Mouse (Mus musculus) heart, postnatal 25 days (tissue): ENCODE results near the gene Kalrn. TPM values are rescaled to one million over a fixed set of nuclear protein-coding genes. Genes with fewer than 3 reads are reported as not detected.

Experiments used
- DNase-seq: peaks from one replicate; pipeline ENCODE4 v3.0.0; 2022; ENCODE audit warnings: low spot score
- intact Hi-C: fragments of 180-260 bp; cut with DNase I; formaldehyde crosslinking; loops from one replicate; pipeline ENCODE4 v1.15.1; 2025
- total RNA-seq, 2 experiments: library from RNA; stranded (reverse); gene quantifications; 2 replicates each; pipeline ENCODE4 v1.2.3; 2021

The Kalrn gene
- total RNA-seq, 2 experiments from 2014 or later = 26.6 to 31.3 TPM

DNA sequence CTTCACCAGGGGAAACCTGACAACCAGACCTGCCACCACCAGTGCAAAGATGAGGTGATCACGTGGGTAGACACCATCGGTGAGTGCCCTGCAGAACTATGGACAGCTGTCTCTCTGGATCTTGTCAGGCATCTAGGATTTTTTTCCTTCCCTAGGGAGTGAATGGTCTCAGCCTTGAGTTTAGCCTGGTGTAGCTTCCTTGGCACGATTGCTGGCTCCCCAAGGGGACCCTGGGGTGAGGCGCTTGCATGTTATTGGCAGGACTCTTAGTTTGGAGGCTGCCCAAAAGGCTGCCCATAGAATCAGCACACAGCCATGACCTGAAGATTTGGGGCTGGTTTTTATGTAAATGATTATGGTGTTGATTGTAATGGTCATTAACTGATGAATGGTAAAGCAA, 629.2 kb downstream of the Kalrn start:
- intact Hi-C loops = no loop called here
- DNase-seq = no peak

DNA sequence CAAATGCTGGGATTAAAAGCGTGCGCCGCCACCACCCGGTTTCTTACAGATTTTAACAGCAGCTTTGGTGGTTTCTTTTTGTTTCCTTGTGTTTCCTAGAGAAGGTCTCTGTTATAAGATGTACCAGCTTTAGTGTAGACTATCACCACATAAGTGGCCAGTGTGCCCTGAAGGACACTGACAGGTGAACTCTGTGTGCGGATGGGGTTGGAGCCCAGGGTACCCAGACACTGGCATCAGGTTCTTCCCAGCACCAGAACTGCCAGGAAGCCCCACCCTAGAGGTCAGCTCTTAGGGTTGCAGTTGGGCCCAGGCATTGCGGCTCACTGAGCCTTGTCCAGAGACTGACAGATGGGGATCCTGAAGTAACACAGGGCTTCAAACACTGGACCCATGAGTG, 629.9 kb downstream of the Kalrn start:
- DNase-seq = no peak
- intact Hi-C loops = no loop called here

DNA sequence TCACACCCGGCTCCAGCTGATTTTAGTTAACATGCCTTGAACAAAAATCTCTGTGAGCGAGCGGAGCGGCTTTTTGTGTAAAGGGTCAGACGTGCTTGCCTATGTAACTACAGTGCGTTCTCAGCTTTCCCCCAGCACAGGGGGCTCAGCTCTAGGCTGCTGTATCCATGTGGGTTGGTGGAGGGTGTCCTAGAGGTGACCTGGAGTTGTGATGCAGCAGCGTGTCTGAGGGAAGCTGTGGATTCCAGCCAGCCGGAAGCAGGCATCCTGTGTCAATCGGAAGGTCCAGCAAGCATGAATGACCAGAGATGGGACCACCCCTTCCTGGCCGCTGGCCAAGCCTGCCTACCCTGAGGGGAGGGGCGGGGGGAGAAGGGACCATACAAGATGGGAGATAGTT, 631.0 kb downstream of the Kalrn start:
- intact Hi-C loops = no loop called here
- peak; percentile 55 for DNase-seq

DNA sequence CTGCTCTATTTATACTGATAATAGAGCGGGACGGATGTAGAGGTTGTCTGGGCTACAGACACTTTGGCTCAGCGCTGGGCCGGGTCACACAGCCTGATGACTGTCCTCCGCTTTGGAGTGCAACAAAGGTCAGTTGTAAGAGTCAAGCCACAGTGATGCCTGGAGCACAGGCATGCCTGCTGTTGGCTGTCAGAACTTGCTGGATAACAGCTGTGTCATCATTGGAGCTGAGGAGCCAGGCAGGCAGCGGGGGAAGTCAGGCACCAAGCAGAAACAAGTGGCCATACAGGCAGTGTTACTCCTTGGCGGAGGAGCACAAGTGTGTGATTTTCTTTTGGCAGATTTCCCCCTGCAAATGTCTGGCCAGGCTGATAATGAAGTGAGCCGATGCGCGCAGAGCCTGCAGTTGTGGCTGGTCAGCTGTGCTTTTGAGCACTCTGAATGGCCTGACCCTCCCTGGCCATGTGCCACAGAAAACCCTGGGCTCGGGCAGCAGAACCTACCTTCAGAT, 632.0 kb downstream of the Kalrn start:
- intact Hi-C loops = loop anchor here (1.0 kb wide), 1 partner anchor 49 kb away; no protein-coding TSS in a partner anchor
- peak; percentile 66 for DNase-seq

DNA sequence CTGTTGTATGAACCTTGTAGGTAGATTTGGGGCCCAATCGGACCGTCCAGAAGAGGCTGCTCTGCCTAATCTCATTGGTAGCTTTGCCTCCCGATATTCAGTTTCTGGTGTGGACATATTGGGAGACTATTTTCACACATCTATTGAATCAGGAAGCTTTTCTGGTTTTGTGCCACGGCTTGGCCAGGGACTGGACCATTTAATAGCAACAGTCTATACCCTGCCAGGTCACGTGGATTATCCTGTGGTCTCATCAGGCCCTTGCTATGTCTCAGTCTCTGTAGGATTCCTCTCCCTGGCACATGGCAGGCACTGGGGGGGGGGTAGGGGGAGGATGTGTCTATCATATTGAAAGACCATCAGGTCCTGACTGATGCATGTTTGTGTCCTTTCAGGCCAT, 633.2 kb downstream of the Kalrn start:
- no peak for DNase-seq
- intact Hi-C loops = no loop called here

DNA sequence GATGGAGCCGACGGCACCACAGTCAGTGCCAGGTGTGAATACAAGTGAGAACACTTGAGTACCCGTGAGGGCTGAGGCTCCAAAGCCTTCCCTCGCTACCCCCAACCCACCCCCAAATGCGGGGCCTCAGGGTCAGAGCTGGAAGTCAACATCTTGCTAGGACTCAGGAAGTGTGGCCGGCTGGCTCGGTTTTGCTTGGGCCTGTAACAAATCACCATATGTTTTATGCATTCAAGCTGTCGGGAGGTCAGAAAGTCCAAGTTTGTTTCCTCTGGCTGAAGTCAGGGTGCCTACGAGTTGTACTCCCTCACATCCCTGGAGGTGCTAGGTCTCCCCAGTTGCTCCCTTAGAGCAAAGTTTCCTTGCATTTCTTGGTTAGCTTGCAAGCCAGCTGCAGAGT, 633.7 kb downstream of the Kalrn start:
- DNase-seq = no peak
- intact Hi-C loops = no loop called here

DNA sequence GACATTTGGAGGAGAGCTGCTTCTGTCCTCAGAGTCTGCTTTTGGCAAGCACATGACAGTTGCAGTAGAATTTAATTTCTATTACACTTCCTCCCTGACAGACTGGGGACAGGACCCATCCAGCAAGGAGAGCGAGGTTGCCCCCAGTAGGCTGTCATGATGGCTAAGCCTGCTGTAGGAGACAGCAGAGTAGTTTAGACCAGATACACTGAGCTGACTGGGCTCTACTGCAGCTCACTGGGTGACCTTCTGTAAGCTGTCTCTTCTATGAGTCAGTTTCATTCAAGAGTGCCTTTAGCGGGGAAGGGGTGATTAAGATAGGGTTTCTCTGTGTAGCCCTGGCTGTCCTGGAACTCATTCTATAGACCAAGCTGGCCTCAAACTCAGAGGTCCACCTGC, 634.2 kb downstream of the Kalrn start:
- intact Hi-C loops = no loop called here
- no peak for DNase-seq

DNA sequence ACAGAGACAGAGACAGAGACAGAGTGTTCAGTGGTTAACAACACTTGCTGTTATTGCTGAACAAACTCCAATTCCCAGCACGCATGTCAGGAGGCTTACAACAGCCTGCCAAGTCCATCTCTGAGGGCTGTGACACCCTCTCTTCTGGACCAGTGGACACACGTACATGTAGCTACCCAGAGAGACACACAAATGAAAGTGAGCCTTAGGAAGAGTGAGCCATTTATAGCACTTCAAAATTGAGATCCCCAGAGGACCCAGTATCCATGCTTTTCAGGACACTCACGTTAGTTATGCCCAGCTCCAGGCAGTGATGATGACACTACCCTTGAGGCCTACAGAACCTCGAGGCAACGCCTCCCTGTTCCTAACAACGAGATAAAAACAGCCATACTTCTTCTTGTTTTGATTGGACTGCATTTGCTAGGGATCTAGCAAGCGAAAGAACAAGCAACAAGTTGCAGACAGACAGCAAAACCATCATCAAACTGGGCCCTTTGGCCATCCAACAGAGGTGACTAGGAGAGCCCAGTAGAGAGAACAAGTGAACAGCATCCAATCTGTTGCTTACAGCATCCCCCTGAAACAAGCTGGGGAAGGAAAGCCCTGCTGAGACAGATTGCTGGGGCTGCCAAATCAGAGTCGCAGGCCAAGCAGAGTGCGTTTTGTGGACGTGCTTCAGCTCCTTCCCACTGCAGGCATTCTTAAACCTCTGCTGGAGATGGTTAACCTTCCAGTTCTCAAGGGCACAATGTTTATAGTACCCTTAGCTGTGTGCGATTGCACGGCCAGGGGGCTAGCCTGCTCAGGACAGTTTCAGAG, 634.8 kb downstream of the Kalrn start:
- DNase-seq = no peak
- intact Hi-C loops = no loop called here

DNA sequence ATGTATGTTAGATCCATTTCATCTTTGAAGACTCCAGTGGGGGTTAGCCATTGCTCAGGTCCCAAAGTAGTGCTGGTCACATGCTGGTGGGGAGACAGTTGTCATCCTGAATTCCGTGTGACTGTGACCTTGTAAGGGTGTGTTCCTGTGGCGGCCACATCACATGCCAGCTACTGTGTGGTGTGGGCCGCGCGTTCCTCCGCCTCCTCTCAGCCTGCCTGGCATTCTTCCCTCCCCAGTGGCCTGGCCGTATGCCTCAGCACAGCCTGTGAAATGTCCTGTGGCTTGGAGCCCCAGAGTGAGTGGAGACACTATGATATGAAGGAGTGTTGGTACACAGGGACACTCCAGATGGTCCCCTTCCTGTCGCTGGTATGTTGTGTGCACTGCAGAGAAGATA, 635.8 kb downstream of the Kalrn start:
- intact Hi-C loops = loop anchor here (2.0 kb wide), 1 partner anchor 43 kb away; no protein-coding TSS in a partner anchor
- DNase-seq = peak; percentile 77

DNA sequence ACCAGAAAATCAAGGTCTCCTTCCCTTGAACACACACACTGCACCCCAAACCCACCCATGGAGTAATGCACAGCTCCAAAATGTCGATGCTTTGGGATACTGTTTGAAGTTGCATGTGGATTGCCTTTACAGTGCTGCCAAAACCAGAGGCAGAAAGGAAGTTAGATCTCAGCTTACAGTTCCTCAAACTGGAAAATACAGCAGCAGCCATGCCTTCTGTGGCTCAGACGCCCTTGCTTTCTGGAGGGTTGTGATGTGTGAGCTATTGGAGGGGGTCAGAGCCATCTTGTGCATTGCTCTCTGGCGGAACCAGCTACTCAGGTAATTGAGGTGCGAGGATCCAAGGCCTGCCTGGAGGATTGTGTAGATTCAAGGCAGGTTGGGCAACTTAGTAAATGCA, 636.4 kb downstream of the Kalrn start:
- DNase-seq = no peak
- intact Hi-C loops = loop anchor here (2.0 kb wide), 1 partner anchor 42 kb away; no protein-coding TSS in a partner anchor

DNA sequence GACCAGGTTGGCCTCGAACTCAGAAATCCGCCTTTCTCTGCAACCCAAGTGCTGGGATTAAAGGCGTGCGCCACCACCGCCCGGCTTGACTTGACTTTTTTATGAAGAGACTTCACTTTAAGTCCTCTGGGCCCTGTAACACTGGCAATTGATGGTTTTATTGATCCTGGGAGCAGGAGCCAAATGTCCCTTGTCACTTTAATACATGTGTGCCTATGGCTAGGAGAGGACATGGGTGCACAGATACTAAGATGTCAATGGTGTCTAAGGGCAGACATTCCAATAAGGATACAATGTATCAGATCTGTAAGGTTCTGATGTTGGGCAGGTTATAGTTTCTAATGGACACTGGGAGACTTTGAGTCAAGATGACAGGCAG, 637.9 kb downstream of the Kalrn start:
- intact Hi-C loops = no loop called here
- DNase-seq = no peak

DNA sequence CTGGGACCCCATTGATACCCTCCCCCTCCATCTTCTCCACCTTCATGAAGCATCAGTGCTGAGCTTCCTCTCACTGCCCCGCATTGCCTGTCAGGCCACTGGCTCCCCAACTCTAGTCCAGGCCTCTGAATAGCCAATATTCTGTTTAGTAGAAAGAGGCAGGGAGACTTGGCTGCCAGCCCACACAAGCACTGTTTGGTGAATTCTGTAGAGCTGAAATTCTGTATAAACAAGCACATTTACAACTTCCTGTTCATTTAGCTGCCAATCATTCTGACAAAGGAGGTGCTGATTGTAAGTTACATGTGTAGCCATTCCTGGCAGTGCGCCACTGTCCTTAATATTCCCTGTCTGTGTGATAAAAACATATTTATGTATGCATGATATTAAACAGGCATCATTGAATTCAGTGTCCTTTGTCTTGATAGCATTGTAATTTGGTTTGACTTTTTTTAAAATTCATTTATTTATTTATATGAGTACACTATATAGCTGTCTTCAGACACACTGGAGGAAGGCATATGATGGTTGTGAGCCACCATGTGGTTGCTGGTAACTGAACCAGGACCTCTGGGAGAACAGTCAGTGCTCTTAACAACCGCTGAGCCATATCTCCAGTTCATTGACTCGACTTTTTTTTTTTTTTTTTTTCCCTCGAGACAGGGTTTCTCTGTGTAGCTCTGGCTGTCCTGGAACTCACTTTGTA, 638.5 kb downstream of the Kalrn start:
- intact Hi-C loops = no loop called here
- no peak for DNase-seq

DNA sequence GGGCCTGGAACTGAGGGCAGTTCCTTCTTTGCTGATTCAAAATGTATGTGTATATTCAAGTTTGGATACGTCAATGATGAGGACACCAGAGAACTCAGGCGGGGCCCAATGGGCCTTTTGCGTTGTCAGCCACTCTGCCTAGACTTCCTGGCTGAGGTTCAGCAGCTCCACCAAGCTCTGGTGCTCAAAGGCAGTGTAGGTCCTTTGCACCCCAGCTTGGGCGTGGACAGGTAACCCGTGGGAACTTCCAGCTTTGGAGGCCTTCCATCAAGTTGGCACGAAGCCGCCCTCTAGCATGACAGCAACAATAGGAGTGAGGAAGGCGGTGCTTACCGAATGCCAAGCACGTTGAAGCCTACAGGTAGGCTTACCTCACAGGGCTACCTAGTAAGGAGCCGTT, 639.9 kb downstream of the Kalrn start:
- no peak for DNase-seq
- intact Hi-C loops = no loop called here

DNA sequence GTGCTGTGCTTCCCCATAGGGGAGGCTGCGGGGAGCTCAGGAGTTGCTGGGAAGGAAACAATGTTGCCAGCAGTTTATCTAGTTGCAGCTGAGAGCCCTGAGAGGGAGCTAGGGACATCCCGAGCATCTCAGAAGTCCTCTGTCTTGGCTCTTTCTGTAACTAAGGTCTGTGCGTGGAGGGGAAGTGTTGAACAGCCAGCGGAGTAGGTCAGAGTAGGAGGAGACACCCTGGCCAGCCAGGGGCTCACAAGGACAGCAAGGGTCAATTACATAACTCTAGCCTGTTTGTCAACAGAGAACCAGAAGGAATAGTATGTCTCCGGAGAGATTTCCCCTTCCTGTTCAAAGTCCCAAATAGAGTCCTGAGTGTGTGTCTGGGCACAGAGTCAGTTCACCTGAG, 641.2 kb downstream of the Kalrn start:
- intact Hi-C loops = no loop called here
- peak; percentile 51 for DNase-seq

DNA sequence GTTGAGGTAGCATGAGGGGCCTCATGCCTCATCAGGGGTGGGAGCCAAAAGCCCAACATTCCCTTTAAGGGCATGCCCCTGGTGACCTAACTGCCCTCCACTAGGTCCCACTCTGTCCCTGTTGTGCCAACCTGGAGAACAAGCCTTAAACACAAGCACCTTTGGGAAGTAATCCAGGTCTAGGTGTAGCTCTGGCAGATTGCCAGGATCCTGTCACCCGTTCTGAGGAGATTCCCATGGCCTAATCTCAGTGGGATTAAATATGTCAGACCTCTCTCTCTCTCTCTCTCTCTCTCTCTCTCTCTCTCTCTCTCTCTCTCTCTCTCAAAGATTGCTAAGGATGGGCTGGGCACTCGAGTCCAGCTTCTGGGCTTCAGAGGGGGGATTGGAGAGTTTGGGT, 641.6 kb downstream of the Kalrn start:
- intact Hi-C loops = no loop called here

DNA sequence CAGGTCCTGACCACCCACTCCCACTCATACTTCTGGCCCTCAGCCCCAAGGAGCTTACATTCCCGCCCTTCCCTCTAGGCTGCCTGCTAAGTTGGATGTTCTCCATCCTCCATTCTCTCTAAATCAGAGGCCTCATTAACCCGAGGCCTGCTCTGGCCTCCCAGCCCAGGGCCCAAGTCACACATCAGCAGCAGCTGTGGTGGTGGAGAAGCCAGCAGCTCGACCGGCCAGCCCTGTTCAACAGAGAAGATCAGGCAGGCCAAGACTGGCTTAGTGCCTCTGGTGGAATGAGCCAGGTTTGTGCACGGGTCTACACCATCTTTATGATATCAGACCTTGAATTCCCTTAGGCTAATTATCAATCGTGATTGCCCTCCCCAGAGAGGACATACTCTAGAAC, 642.5 kb downstream of the Kalrn start:
- peak; percentile 60 for DNase-seq
- intact Hi-C loops = no loop called here

More for the DNA sequence above, 641.6 kb downstream of the Kalrn start:
- no peak for DNase-seq

DNA sequence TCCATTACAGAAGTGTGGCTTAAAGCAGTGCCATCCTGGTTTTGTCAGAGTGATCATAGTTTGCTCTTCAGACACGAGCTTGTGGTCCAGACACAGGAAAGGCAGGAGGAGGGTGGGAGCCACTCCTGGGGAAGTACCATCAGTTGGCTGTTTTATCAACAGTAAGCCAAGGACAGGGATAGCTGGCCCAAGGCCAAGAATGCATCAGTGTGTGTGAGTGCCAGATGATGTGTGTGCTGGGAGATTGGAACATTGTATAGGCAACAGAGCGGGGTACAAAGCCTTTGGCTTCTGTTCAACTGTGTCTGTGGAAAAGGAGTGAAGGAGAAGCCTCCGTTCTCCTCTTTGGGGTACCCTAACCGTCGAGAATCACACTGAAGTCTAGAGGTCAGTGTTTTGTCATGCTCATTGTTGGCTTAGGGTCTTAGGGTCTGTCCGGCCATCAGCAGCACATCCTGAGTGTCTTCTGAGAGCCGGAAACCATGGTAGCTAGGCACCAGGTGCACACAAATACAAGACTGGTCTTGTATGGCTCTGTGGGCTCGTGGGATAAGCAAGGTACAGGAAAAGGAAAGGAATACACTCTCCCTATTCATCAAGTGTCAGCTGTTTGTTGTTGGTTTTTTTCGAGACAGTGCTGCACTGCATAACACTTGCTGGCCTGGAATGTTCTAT, 644.4 kb downstream of the Kalrn start:
- DNase-seq = no peak

DNA sequence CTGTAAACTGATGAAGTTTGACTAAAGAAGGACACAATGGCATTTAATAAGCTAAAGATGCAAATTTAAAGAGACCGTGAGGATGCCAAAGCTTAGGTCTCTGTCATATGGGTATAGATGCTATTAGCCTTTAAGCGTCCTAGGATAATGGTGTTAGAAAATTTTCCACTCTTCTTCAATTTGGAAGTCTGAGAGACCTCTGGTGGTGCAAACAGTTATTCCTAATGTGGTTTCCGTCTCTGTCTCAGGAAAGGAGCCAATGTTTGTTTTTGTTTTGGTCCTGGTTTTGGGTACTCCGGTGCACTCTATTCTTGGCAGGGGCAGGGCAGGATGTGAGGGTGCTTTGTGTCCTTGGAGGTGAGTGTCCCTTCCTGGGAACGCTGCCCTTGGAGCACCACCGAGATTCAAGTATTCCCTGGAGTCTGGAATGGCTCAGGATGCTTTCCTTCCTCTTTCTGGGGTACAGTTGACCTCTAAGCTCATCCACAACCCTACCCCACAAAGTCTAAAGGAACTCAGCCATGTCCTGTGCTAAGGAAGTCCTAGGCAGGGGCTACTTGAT, 646.0 kb downstream of the Kalrn start:
- DNase-seq = no peak
- intact Hi-C loops = no loop called here

More for the DNA sequence above, 644.4 kb downstream of the Kalrn start:
- intact Hi-C loops = no loop called here

DNA sequence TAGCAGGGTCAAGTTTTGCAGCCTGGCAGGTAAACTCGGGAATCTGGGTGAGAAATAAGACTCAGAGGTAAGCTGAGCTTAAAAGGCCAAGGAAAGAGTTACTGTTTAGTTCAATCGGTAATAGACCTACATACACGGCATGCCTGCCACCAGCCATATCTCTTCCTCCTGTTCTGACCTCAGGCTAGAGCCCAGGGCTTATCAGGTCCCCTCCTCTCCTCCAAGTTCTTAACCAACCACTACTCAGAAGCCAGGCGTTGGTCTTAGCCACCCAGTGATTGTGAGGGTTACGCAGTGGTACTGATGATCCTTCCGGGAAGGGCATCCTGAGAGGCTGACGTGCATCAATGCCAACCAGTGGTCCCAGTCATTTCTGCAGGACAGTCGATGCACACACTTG, 649.6 kb downstream of the Kalrn start:
- intact Hi-C loops = no loop called here
- DNase-seq = no peak

DNA sequence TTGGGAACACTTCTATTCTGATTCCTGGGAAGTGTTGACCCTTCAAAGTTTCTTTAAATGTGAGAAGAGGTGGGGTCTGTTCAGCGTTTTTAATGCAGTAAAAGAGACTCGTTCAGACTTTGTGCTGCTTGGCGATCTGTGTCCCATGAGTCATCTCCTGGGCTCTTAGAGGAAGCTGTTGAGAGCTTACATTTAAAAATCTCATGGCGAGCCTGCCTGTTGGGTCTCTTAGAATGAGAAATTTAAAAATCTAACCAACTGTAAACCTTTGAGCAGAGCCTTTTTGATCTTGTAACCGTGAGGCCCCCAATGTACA, 650.4 kb downstream of the Kalrn start:
- DNase-seq = no peak
- intact Hi-C loops = no loop called here
